Mouse (Mus musculus) macrophage (primary cell): ENCODE results near the gene Arl8a. TPM values are rescaled to one million over a fixed set of nuclear protein-coding genes. Genes with fewer than 3 reads are reported as not detected.

Source experiments
- H3K27ac ChIP-seq: fragments of 350-480 bp; formaldehyde crosslinking; 2 replicates; pipeline ENCODE4 v1.9.0; 2021
- H3K36me3 ChIP-seq: fragments of 350-480 bp; formaldehyde crosslinking; 2 replicates; pipeline ENCODE4 v1.9.0; 2021; ENCODE audit errors: inconsistent target
- H3K4me3 ChIP-seq: fragments of 350-480 bp; formaldehyde crosslinking; 2 replicates; pipeline ENCODE4 v1.9.0; 2021; ENCODE audit errors: inconsistent target
- H3K79me2 ChIP-seq: fragments of 350-480 bp; formaldehyde crosslinking; 2 replicates; pipeline ENCODE4 v1.9.0; 2021; ENCODE audit errors: inconsistent target
- WGBS: methylation state at CpG from one replicate; pipeline ENCODE4 v1.1.7; 2026; ENCODE audit warnings: inconsistent platforms; ENCODE audit not compliant: missing documents; 5-methylcytosine and 5-hydroxymethylcytosine counted together
- polyA plus RNA-seq: library from polyadenylated mRNA; stranded (reverse); fragments of 250-400 nt; gene quantifications from 3 replicates; pipeline ENCODE4 v1.2.4, GENCODE M21; 2018; ENCODE audit warnings: inconsistent platforms

Gene Arl8a
- polyA plus RNA-seq, 1 experiment from 2014 or later: 332 TPM

DNA sequence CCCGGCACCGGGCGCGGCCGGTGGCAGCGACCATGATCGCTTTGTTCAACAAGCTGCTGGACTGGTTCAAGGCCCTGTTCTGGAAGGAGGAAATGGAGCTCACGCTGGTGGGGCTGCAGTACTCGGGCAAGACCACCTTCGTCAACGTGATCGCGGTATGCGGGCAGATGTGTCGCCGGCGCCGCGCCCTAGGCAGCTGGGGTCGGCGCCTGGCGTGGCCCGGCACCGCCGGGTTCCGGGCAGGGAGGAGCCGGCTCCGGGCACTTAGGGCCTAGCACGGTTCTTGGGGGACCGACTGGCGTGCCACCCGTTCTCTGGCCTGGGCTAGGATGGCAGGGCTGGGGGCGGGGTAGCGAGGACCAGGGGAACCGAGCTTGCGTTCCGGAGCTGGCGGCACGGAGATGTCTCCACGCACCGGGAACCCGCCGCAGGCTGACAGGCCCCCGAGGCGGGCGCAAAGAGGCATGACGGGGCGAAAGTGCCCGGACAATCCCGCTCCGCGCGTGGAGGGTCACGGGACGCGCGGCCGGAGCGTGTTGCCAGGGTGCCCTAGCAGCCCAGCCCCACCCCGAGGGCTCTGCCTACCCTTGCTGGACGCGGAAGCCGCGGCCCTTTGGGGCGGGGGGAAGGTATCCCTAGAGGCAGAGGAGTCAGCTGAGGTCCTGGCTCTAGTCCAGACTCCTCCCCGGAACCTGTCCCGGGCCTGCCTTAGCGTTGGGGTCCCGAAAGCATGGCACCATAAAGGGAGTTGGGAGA lies 500 bp downstream of the Arl8a start:
- H3K27ac ChIP-seq: peak overlapping the region; percentile 87
- peaks cover 35% of the 10 kb centered on the region; the same call in 1 of the 2 replicates for H3K36me3 ChIP-seq
- peak overlapping the region; percentile 96 for H3K4me3 ChIP-seq
- H3K79me2 ChIP-seq: peaks cover 48% of the 10 kb centered on the region
- 1% methylated on average over 69 of the region's 69 CpGs for WGBS

DNA sequence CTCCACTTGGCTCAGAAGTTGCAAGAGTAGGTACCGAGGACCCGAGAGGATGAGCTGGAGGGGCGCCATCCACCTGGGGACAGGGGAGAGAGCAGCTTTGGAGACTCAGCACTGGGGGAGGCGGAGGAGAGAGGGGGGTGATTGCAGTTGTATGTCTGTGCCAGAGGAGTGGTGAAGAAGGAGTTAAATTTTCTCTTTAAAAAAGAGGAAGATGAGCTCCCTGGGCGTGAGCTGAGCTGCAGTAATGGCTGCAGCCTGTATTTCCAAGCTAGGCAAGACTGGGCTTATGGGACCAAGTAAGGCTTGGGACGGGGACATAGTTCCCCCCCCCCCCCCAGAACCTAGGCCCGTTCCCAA lies 1.1 kb downstream of the Arl8a start:
- peak overlapping the region; percentile 96 for H3K4me3 ChIP-seq
- 2% methylated on average over 6 of the region's 7 CpGs for WGBS
- H3K79me2 ChIP-seq: peaks cover 53% of the 10 kb centered on the region
- peaks cover 36% of the 10 kb centered on the region; the same call in 1 of the 2 replicates for H3K36me3 ChIP-seq
- H3K27ac ChIP-seq: peak overlapping the region; percentile 87

DNA sequence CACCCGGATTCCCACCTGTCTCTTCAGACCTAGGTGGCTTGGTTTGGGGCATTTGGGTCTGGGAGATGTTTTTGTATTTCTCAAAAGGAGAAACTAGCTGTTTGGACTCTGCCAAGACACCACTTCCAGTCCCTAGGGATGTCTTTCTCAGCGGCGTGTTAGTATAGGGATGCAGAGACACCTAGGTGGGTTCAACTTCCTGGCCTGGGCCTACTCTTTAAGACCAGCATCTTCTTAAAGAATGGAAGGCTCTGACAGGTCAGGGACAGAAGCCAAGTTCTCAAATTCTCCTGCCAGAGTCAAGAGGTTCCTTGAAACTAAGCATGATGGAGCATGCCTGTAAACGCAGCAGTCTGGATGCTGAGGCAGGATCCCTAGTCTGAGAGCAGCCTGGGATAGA lies 1.9 kb downstream of the Arl8a start:
- H3K4me3 ChIP-seq: peak overlapping the region; percentile 96
- peak overlapping the region; percentile 87 for H3K27ac ChIP-seq
- H3K79me2 ChIP-seq: peaks cover 61% of the 10 kb centered on the region
- peaks cover 28% of the 10 kb centered on the region; the same call in 1 of the 2 replicates for H3K36me3 ChIP-seq
- 81% methylated on average over 4 of the region's 4 CpGs for WGBS

DNA sequence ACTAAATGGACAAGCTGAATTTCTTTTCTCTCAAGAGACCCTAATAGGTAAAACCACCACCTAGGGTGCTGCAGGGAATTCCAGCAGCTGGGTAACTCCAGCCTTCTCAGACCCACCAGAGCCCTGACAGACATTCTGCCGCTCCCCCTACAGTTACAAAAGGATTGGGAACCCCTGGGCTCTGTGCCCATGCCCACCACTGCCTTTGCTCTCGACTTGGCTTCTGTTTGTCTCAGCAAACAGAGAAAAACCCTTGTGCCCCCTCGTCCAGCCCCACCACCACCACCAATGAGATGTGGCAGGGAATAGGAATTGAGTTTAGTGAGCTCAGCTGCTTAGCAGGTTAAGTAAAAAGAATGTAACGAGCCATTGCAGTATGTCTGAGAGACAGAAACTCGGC lies 2.4 kb downstream of the Arl8a start:
- peak overlapping the region; percentile 96 for H3K4me3 ChIP-seq
- peaks cover 28% of the 10 kb centered on the region; the same call in 1 of the 2 replicates for H3K36me3 ChIP-seq
- H3K27ac ChIP-seq: 0 out of 2 replicates have a peak overlapping the region, but pooled peaks have one; percentile 87
- peaks cover 66% of the 10 kb centered on the region for H3K79me2 ChIP-seq
- 79% methylated on average over 5 of the region's 5 CpGs for WGBS

DNA sequence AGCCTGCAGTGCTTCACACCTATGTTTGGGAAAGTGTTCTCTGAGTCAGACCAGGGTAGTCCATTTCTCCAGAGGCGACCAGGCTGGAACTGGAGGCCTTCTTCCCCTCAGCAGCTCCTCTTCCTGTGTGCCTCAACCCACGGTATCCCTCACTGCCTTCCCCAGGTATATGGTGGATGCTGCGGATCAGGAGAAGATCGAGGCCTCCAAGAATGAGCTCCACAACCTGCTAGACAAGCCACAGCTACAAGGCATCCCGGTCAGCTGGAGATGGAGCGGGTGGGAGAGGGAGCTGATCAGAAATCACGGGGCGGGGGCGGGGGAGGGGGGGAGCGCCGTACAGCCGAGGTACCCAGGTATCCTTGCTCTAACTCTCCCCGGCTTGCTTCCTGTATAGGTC lies 7.4 kb downstream of the Arl8a start:
- peaks cover 39% of the 10 kb centered on the region for H3K36me3 ChIP-seq
- peaks cover 58% of the 10 kb centered on the region for H3K79me2 ChIP-seq
- H3K27ac ChIP-seq: no peak overlapping the region
- no peak overlapping the region for H3K4me3 ChIP-seq
- WGBS: 63% methylated on average over 13 of the region's 13 CpGs

DNA sequence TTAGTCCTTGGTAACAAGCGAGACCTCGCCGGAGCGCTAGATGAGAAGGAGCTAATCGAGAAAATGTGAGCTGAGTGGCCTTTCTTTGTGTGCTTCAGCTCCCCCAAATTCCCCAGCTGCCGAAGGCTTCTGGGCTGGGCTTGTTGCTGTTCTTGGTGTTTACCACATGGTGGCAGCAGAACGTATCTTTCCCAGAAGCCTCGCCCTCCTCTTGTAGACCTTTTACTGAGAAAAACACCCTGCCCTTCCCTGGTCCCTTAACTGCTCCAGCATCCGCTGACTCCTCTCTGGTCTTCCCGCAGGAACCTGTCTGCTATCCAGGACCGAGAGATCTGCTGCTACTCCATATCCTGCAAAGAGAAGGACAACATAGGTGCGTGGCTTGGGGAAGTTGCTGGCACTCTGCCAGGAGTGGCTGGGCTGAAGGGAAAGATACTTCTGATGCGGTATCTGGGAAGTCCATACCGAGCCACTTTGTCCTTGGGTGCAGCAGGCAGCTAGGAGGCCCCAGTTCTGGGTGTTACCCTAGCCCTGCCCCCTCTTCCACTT lies 7.9 kb downstream of the Arl8a start:
- no peak overlapping the region for H3K27ac ChIP-seq
- peaks cover 53% of the 10 kb centered on the region for H3K79me2 ChIP-seq
- H3K36me3 ChIP-seq: peaks cover 39% of the 10 kb centered on the region
- no peak overlapping the region for H3K4me3 ChIP-seq
- WGBS: 18% methylated on average over 14 of the region's 14 CpGs

DNA sequence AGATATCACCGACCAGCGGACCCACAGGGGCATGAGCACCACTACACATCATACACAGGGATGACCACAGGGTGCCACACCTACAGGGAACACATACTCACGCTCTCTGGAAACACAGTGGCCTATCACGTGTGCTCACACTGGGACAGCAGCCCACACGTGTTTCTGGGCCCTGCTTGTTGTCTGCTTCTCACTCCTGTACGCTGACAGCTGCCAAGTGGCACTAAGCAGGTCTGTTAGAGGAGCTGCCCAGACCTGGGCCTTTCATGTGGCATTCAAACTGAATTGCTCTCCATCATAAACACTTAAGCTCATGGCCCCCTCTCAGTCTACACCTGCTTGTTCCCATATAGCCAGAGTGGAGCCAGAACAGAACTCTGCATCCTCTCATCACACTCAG lies 9.7 kb downstream of the Arl8a start:
- peaks cover 34% of the 10 kb centered on the region for H3K36me3 ChIP-seq
- peaks cover 35% of the 10 kb centered on the region for H3K79me2 ChIP-seq
- 85% methylated on average over 6 of the region's 6 CpGs for WGBS
- no peak overlapping the region for H3K27ac ChIP-seq
- H3K4me3 ChIP-seq: no peak overlapping the region

DNA sequence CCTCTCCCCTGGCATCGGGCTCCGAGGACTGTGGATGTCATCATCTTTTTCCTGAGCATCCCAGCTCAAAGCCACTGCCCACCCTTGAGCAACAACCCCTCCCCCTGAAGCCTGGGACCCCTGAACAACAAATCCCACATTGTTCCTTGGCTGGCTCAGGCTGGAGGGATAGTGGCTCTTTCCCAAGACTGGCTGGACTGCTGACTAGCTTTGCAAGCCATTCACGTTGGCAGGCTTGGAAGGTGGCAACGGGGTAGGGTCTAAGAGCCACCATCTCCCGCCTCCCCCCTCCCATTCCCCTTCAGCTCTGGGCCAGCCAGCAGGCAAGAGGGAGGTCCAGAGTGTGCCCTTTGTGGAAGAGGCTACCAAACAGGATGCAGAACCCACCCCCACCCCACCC lies 12.0 kb downstream of the Arl8a start:
- Histone ChIP-seq H3K4me3 (no peak overlapping the region), H3K27ac (no peak overlapping the region), H3K36me3 (peaks cover 20% of the 10 kb centered on the region), H3K79me2 (peaks cover 11% of the 10 kb centered on the region)
- 94% methylated on average over 5 of the region's 5 CpGs for WGBS

DNA sequence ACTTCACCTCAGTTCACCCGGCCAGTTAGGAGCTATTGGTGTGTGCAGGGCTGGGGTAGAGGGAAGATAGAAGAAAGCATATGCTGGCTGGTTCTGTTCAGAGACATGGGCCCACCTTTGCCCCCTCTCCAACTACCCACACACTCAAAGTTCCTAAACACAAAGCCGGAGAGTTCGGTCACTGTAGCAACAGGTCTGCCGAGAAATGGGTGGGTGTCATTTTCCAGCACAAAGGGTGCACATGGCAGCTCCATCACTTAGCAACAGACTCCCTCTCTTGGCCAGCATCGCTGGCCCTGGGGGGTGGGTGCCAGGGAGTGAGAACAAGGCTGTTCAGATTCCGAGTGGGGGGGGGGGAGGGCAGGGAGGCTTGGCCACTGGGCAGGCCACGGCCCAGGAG lies 12.4 kb downstream of the Arl8a start:
- H3K4me3 ChIP-seq: no peak overlapping the region
- H3K36me3 ChIP-seq: peaks cover 16% of the 10 kb centered on the region
- no peak overlapping the region for H3K27ac ChIP-seq
- whole genome bisulfite sequencing: 92% methylated on average over 6 of the region's 7 CpGs
- H3K79me2 ChIP-seq: peaks cover 7% of the 10 kb centered on the region

DNA sequence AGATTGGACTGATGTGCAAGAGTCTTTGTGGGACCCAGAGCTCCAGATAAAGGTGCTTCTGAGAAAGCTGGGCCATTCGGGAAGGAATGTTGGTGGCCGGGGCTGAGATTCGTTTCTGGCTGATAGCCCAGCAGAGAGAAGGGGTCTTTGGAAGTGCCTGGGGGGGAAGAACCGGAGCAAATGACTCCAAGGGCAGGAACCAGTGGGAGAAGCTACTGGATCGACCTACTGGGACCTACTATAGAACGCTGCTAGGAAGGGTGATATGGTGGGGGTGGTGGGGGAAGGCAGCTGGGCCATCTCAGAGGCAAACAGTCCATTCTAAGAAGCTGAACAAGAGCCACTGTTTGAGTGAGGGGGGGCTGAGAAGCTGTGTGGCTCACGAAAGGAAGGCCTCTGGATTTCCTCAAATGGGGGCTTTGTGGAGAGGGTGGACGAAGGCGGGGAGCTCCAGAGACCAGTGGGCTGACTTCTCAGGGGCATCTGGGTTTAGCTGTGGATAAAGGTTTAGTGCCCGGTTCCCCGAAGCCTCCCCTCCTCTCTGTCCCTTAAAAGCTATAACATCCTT lies 13.0 kb downstream of the Arl8a start:
- H3K79me2 ChIP-seq: peaks cover 1% of the 10 kb centered on the region; the same call in 1 of the 2 replicates
- peaks cover 16% of the 10 kb centered on the region for H3K36me3 ChIP-seq
- WGBS: 92% methylated on average over 11 of the region's 11 CpGs
- H3K4me3 ChIP-seq: no peak overlapping the region
- no peak overlapping the region for H3K27ac ChIP-seq

DNA sequence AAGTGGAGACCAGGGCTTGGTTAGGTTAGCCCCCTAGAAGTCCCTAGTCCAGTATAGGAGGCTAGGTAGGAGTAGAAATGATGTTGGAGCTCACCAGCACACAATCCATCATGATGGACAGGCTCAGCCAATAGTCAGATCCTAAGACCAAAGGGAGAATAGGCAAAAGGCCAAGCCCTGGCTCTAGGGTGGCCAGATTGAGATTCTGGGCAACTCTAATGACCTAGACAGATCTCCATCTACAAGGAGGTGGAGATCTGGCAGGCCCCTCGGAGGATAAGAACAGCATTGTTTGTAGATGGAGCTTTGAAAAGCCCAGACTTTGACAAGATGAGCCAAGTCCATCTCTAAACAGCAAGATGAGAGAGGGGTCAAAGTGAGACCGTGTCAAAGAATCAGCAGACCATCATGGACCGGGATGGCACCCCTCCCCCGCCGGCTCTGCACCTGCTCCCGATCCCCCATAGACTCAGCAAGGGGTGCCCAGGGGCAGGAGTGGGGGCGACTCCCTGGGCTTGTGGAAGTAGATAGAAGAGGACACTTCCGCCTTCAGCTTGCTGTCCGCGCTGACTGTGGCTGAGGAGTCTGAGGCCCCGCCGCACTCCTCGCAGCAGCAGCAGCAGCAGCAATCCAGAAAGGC lies 13.9 kb downstream of the Arl8a start:
- Histone ChIP-seq H3K36me3 (peaks cover 10% of the 10 kb centered on the region; the same call in 1 of the 2 replicates), H3K27ac (no peak overlapping the region), H3K4me3 (no peak overlapping the region), H3K79me2 (no peaks in the 10 kb centered on the region)
- 93% methylated on average over 12 of the region's 13 CpGs for WGBS

DNA sequence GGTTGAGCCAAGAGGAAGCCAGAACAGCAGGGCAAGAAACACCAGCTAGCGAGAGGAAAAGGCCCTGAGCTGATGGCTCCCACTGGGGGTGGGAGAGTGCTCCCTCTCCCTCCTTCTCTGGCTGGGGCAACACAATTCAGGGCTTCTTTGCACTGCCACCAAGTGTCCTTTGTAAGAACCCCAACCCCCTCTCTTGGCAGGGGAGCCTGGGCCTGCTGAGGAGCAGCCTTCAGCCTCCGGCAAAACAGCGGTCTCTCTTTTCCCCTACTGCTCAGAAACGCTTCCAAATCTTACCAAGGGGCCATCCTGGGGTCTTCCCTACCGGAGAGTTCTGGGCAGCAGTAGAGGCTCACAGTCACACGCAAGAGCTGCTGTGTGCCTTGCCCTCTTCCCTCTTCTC lies 16.1 kb downstream of the Arl8a start:
- no peak overlapping the region for H3K27ac ChIP-seq
- H3K4me3 ChIP-seq: no peak overlapping the region
- WGBS: 86% methylated on average over 6 of the region's 6 CpGs
- H3K36me3 ChIP-seq: no peaks in the 10 kb centered on the region
- H3K79me2 ChIP-seq: no peaks in the 10 kb centered on the region

DNA sequence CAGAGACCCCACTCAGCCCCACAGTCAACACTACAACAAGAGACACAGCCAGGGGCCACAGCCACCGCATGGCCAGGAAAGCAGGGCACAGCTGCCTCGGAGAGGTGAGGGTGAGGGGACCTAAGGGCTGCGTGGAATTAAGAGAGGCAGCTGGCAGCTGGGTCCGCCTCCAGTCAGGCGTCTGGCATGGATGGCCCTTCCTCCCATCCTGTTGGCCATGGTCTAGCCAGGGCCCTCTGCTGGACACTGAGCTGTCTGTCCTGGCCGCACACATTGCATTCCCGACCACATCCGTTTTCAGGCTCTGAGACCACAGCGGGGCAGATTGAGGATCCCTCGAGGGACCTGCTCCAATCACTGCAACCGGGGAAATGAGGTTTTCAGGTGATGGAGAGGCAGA lies 20.8 kb downstream of the Arl8a start, which contains the start of gene Gpr37l1:
Gpr37l1 (minus strand) TSS at position 247 of the 400 bp plus-strand sequence.
- no peak within 1 kb of the TSS for H3K27ac ChIP-seq
- H3K79me2 ChIP-seq: no peaks in the 10 kb centered on the region
- no peak within 1 kb of the TSS for H3K4me3 ChIP-seq
- H3K36me3 ChIP-seq: no peaks in the 10 kb centered on the region
- 62% methylated on average over 10 of the region's 11 CpGs for WGBS

DNA sequence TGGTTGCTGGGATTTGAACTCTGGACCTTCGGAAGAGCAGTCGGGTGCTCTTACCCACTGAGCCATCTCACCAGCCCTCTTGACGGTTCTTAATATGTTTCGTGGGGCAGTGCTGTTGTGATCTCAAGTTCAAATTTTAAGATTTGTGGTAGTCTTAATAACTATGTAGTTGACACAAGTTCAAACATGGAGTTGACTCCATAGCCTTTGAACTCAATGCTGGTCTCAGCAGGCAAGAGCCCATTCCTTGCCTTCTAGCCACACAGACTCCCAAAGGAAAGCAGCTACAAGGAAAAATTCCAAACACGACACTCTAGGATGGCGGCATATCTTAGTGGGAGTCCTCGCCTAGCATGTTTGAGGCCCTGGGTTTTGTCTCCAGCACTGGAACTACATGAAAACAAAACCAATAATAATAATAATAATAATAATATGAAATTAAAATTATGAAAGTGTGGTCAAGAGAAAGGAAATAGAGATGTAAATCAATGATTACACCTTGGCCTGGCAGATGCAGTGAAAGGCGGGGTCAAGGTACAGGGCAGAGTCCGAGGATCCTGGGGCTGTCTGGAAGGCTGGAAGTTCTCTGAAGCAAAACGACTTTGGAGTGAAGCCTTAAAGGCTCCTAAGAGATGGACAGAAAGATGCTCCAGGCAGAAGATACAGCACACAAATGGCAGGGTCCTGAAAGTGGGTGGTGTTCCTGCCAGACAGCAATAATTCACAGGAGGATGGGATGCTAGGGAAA lies 22.0 kb downstream of the Arl8a start:
- Histone ChIP-seq H3K4me3 (no peak overlapping the region), H3K27ac (no peak overlapping the region), H3K79me2 (no peaks in the 10 kb centered on the region), H3K36me3 (no peaks in the 10 kb centered on the region)
- 86% methylated on average over 9 of the region's 10 CpGs for WGBS
